Comparison of ENCODE assay signal across 8 mouse cellular contexts in the genomic region with DNA sequence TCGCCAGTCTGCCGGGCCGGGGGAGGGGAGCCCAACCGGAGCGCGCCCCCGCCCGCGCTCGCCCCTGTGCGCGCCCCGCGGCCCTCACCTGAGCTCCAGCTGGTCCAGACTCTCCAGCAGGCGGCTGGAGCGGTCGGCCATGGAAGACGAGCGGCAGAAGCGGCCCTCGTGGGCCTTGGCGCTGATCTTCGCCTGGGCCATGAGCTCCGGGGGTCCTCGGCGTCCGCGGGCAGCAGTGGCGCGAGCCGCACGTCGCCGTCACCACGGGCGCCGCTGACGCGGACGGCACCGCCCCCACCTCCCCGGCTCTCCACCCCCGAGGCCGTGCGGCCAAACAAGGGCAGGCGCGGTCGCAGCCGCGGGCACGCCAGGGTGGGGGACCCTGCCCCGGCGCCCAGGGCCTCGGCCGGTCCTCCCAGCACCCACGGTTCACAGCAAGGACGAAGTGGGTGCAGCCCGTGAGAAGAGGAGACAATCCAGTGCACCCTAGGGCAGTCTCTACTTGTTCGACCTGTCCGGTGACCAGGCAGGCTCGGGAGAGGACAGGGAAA. TPM values are rescaled to one million over a fixed set of nuclear protein-coding genes. Genes with fewer than 3 reads are reported as not detected.
DNase-seq lines count a peak whose midpoint lies in the region; ATAC-seq lines count a peak whose summit lies in the region.

A gene (minus strand): TSS at position 305 of the 551 bp plus-strand sequence.

- peak; percentile 81 for ATAC-seq in liver, embryonic 11.5 days (replicated peaks; ENCODE audit: low FRiP score)
- ATAC-seq in stomach, embryonic 14.5 days (ENCODE audit: insufficient number of reproducible peaks, insufficient read depth, low FRiP score, low read depth) = peak; percentile 87

- peaks cover 30% of the 10 kb centered on the region for H3K4me1 ChIP-seq in embryonic facial prominence, embryonic 10.5 days
- peaks cover 26% of the 10 kb centered on the region for H3K4me1 ChIP-seq in liver, embryonic 11.5 days (replicated peaks; ENCODE audit: control insufficient read depth, insufficient read depth, low read length)
- H3K4me1 ChIP-seq in stomach, embryonic 14.5 days (ENCODE audit: control insufficient read depth, insufficient read depth, low read length) = peaks cover 9% of the 10 kb centered on the region

- WGBS in embryonic facial prominence, embryonic 10.5 days = 3% methylated on average over 61 of the region's 61 CpGs
- under 1% methylated on average over 59 of the region's 61 CpGs for WGBS in liver, embryonic 11.5 days
- under 1% methylated on average over 61 of the region's 61 CpGs for WGBS in stomach, embryonic 14.5 days

- peak within 1 kb of the TSS; percentile 80 for H3K4me3 ChIP-seq in embryonic facial prominence, embryonic 10.5 days
- peak within 1 kb of the TSS; percentile 67 for H3K4me3 ChIP-seq in liver, embryonic 11.5 days (ENCODE audit: low read depth, low read length)
- H3K4me3 ChIP-seq in stomach, embryonic 14.5 days (ENCODE audit: low read depth, low read length) = peak within 1 kb of the TSS; percentile 62

- H3K9me3 ChIP-seq in embryonic facial prominence, embryonic 10.5 days = no peaks in the 10 kb centered on the region
- H3K9me3 ChIP-seq in liver, embryonic 11.5 days (ENCODE audit: control insufficient read depth, low read length) = no peaks in the 10 kb centered on the region
- no peaks in the 10 kb centered on the region for H3K9me3 ChIP-seq in stomach, embryonic 14.5 days (ENCODE audit: control insufficient read depth, low read depth, low read length)

- peak; percentile 36 to 64 for DNase-seq in left cerebral cortex, adult 18-20 months (ENCODE audit: low spot score in 2 of 2)
- DNase-seq in left cerebral cortex, adult 11 months (ENCODE audit: low spot score) = no peak
- peak; percentile 80 for DNase-seq in embryonic facial prominence, embryonic 10.5 days (ENCODE audit: low spot score)
- peak; percentile 70 to 77 for DNase-seq in heart, adult 18-20 months
- DNase-seq in kidney, adult 18-20 months = peak; percentile 68
- DNase-seq in liver, embryonic 11.5 days (ENCODE audit: low spot score) = peak; percentile 71
- peak; percentile 47 for DNase-seq in naive thymus-derived CD4-positive, alpha-beta T cell, adult 2 months (ENCODE audit: low read depth)

- peaks cover 52% of the 10 kb centered on the region for H3K36me3 ChIP-seq in embryonic facial prominence, embryonic 10.5 days (replicated peaks)
- H3K36me3 ChIP-seq in liver, embryonic 11.5 days (ENCODE audit: control insufficient read depth, insufficient read depth, low read length) = peaks cover 2% of the 10 kb centered on the region; the same call in 1 of the 2 replicates
- H3K36me3 ChIP-seq in stomach, embryonic 14.5 days (ENCODE audit: control insufficient read depth, insufficient read depth, low read length) = peaks cover 4% of the 10 kb centered on the region; the same call in 1 of the 2 replicates

- H3K27me3 ChIP-seq in embryonic facial prominence, embryonic 10.5 days (replicated peaks; ENCODE audit: low read depth, poor library complexity, severe bottlenecking) = no peaks in the 10 kb centered on the region
- no peaks in the 10 kb centered on the region for H3K27me3 ChIP-seq in liver, embryonic 11.5 days (replicated peaks; ENCODE audit: control insufficient read depth, insufficient read depth, low read length)
- no peaks in the 10 kb centered on the region for H3K27me3 ChIP-seq in stomach, embryonic 14.5 days (ENCODE audit: control insufficient read depth, insufficient read depth, low read length)

- peak within 1 kb of the TSS; percentile 93 for H3K27ac ChIP-seq in embryonic facial prominence, embryonic 10.5 days (replicated peaks)
- peak within 1 kb of the TSS; percentile 52 for H3K27ac ChIP-seq in liver, embryonic 11.5 days (ENCODE audit: low read depth, low read length)
- peak within 1 kb of the TSS; percentile 61; the same call in 1 of the 2 replicates for H3K27ac ChIP-seq in stomach, embryonic 14.5 days (ENCODE audit: low read length)

- peak within 1 kb of the TSS; percentile 83 for H3K9ac ChIP-seq in liver, embryonic 11.5 days (ENCODE audit: low read depth, low read length)
- peak within 1 kb of the TSS; percentile 76 for H3K9ac ChIP-seq in stomach, embryonic 14.5 days (replicated peaks; ENCODE audit: low read depth, low read length)

- H3K4me2 ChIP-seq in liver, embryonic 11.5 days = peak within 1 kb of the TSS; percentile 95
- peak within 1 kb of the TSS; percentile 59 for H3K4me2 ChIP-seq in stomach, embryonic 14.5 days (replicated peaks; ENCODE audit: low read depth, low read length)

RNA-seq across cellular contexts. Expression of the gene that starts here (rescaled TPM):
- 10 to 100 TPM; 13.3 to 14.0 TPM for total RNA-seq in left cerebral cortex, adult 18-20 months (2021)
- polyA plus RNA-seq in embryonic facial prominence, embryonic 10.5 days (2016; fragmentation: Nextera tagmentation; extraction: Ambion mirVana) = 59.0 and 65.7 TPM in 2 replicates
- total RNA-seq in heart, adult 18-20 months (2021) = 10 to 100 TPM; 34.4 to 39.9 TPM
- polyA plus RNA-seq in liver, embryonic 11.5 days (2014; fragmentation: Nextera tagmentation; extraction: Ambion mirVana) = 103 and 108 TPM in 2 replicates
- polyA plus RNA-seq in stomach, embryonic 14.5 days (2014; fragmentation: Nextera tagmentation; extraction: Ambion mirVana) = 61.7 and 63.2 TPM in 2 replicates
